Mouse (Mus musculus): Measurements from ENCODE around the gene Mcur1. TPM values are rescaled to one million over a fixed set of nuclear protein-coding genes. Genes with fewer than 3 reads are reported as not detected.
A peak's percentile ranks its signal among the peaks of the same experiment; 100 is the strongest.

Mcur1 gene
- polyA plus RNA-seq, 1 experiment from 2014 or later, result 8.2 TPM

DNA sequence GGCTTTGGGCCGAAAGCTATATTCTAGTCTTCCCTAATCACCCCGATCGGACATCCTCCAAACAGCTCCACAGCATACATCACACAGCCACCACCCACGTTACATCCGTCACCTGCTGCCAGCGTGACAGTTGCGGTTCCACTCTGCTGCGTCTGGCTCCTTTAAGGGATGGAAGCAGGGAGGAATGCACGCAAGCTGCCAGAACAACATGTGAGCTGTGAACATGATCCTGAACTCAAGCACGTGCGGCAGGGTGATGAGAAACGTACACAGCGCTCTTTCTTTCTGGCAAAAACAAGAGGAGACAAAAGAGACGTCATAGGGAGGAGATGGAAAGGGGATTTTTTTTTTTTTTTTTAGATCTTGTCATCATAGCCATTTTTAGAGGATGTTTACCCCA, 61.1 kb downstream of the Mcur1 start:
- H3K27ac ChIP-seq (replicated peaks), result no peak overlapping the region
- 71% methylated on average over 14 of the region's 14 CpGs for WGBS
- ATAC-seq (ENCODE audit: low read depth), result no peak
- H3K4me2 ChIP-seq, result no peak overlapping the region
- H3K4me1 ChIP-seq (replicated peaks), result peaks cover 11% of the 10 kb centered on the region
- H3K4me3 ChIP-seq, result no peak overlapping the region
- H3K36me3 ChIP-seq, result no peaks in the 10 kb centered on the region
- H3K9ac ChIP-seq, result no peak overlapping the region
- H3K27me3 ChIP-seq, result no peaks in the 10 kb centered on the region
- H3K9me3 ChIP-seq, result no peaks in the 10 kb centered on the region

DNA sequence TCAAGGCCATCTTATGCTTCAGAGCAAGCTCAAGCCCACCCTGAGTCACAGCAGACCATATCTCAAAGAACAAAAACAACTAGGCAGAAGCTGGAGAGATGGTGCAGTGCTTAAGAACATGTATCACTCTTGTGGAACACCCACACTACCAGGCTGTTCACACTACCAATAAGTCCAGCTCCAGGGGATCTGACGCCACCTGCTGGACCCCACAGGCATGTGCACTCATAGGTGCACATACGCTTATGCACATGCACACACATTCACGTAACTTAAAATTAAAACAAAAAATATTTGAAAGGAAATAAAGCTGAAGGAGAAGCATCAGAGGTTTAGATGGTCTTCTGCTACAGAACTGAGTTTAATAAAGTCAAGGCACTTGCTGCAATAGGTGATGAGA, 62.2 kb downstream of the Mcur1 start:
- ATAC-seq (ENCODE audit: low read depth), result no peak
- H3K27me3 ChIP-seq, result no peaks in the 10 kb centered on the region

DNA sequence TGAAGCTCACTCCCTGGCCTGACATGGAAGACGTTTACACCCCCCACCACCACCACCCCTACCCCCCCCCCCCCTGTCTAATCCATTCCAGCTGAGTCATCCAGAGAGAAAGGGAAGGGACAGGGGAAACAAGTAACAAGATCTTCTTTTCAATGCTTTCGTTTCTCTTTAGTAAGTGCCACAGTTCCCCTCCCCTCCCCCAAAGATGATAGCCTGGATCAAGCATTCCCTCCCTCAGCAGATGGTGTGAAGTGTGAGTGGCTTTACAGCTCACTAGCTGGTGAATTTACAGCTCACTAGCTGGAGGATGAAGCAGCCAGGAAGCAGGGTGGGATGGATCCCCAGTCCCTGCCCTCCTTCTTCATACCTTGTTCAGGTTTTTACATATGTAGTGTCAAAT, 63.3 kb downstream of the Mcur1 start:
- Histone ChIP-seq H3K9ac (no peak overlapping the region), H3K9me3 (no peaks in the 10 kb centered on the region), H3K27ac (replicated peaks) (no peak overlapping the region), H3K27me3 (no peaks in the 10 kb centered on the region), H3K4me1 (replicated peaks) (peaks cover 17% of the 10 kb centered on the region), H3K36me3 (no peaks in the 10 kb centered on the region), H3K4me2 (no peak overlapping the region), H3K4me3 (no peak overlapping the region)
- WGBS, result 20% methylated on average over 2 of the region's 2 CpGs
- ATAC-seq (ENCODE audit: low read depth), result no peak

More for the DNA sequence above, 62.2 kb downstream of the Mcur1 start:
- no peaks in the 10 kb centered on the region for H3K36me3 ChIP-seq
- no peak overlapping the region for H3K9ac ChIP-seq
- no peaks in the 10 kb centered on the region for H3K9me3 ChIP-seq
- WGBS, result 96% methylated on average over 3 of the region's 3 CpGs
- H3K4me3 ChIP-seq, result no peak overlapping the region
- H3K4me1 ChIP-seq (replicated peaks), result peaks cover 6% of the 10 kb centered on the region
- H3K4me2 ChIP-seq, result no peak overlapping the region
- no peak overlapping the region for H3K27ac ChIP-seq (replicated peaks)

DNA sequence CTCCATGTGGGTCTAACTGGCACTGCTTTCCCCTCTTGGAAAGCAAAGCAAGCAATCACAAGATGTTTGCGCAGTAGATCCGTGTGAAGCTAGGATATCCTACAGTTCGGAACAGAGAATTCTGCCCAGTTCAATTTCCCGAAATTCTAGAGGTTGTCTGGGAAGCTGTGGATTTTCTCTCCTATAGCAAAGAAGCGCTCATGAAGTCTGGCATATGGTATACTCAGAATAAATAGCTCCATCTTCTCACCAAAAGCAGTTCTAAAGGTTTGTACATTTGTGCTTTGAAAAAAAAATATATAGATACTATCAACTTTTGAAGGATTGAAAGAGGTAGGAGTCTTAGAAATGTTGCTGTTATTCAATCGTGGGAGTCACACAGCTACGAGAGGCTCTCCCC, 64.3 kb downstream of the Mcur1 start:
- Histone ChIP-seq H3K9ac (no peak overlapping the region), H3K4me1 (replicated peaks) (peaks cover 20% of the 10 kb centered on the region), H3K4me2 (no peak overlapping the region), H3K9me3 (no peaks in the 10 kb centered on the region), H3K27me3 (no peaks in the 10 kb centered on the region), H3K27ac (replicated peaks) (no peak overlapping the region), H3K36me3 (no peaks in the 10 kb centered on the region), H3K4me3 (no peak overlapping the region)
- WGBS, result 89% methylated on average over 7 of the region's 7 CpGs
- ATAC-seq (ENCODE audit: low read depth), result no peak

DNA sequence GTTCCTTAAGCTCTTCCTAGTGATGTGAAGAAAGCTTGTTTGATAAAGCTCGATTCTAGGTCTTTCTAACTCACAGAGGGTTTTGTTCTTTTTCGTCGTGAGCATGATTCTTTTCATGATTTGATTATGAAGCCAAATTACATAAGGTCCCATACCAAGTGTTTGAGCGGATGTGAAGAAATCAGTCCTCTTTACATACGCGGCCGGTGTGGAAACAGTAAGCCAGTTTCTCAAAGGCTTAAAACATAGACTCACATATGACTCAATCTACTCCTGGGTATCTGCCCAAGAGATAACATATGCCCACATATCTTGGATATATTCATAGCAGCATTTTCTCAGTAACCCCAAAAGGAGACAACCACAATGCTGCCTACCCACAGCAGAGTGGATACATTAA, 66.3 kb downstream of the Mcur1 start:
- 96% methylated on average over 7 of the region's 7 CpGs for WGBS
- no peaks in the 10 kb centered on the region for H3K9me3 ChIP-seq
- H3K4me3 ChIP-seq, result no peak overlapping the region
- H3K4me1 ChIP-seq (replicated peaks), result peaks cover 20% of the 10 kb centered on the region
- no peaks in the 10 kb centered on the region for H3K36me3 ChIP-seq
- no peak overlapping the region for H3K4me2 ChIP-seq
- H3K27ac ChIP-seq (replicated peaks), result no peak overlapping the region
- H3K27me3 ChIP-seq, result no peaks in the 10 kb centered on the region
- ATAC-seq (ENCODE audit: low read depth), result no peak
- no peak overlapping the region for H3K9ac ChIP-seq

DNA sequence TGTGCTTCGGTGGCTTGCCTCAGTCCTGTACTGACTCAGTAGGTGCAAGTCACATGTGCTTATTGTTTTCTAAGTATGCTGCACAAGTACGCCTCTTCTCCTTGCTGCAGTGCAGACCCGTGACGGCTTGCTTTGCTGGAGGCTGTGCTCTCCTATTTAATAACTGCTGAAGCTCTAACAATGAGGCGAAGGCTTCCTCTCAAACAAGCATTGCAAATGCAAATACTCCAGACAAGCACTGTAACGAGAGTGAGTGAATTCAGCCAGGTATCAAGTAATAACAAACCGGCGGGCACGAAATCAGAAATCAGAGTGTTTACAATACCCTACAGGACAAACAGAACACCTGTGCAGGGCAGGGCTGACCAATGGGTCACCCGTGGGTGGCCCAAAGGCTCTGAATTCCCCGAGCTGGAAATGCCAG, 66.9 kb downstream of the Mcur1 start:
- Histone ChIP-seq H3K9ac (no peak overlapping the region), H3K4me3 (no peak overlapping the region), H3K27me3 (no peaks in the 10 kb centered on the region), H3K36me3 (no peaks in the 10 kb centered on the region), H3K4me1 (replicated peaks) (peaks cover 20% of the 10 kb centered on the region), H3K27ac (replicated peaks) (peak overlapping the region; percentile 43; the same call in 1 of the 2 replicates), H3K9me3 (no peaks in the 10 kb centered on the region), H3K4me2 (no peak overlapping the region)
- ATAC-seq (ENCODE audit: low read depth), result peak; percentile 43; the same call in 1 of the 2 replicates
- WGBS, result 62% methylated on average over 11 of the region's 11 CpGs

Other genes starting within 250 kb of the Mcur1 start
- gene Sirt5, start 194.7 kb downstream of the Mcur1 start, polyA plus RNA-seq (2015; fragmentation: Nextera tagmentation; extraction: Ambion mirVana), result 30.6 and 33.4 TPM in 2 replicates
- gene Nol7, start 161.8 kb downstream of the Mcur1 start, polyA plus RNA-seq (2015; fragmentation: Nextera tagmentation; extraction: Ambion mirVana), result 159 and 170 TPM in 2 replicates
- 13.3 and 14.2 TPM in 2 replicates for gene Ranbp9, start 78.9 kb downstream of the Mcur1 start, polyA plus RNA-seq (2015; fragmentation: Nextera tagmentation; extraction: Ambion mirVana)
- 19.9 and 27.3 TPM in 2 replicates for gene Rnf182, start 55.5 kb upstream of the Mcur1 start, polyA plus RNA-seq (2015; fragmentation: Nextera tagmentation; extraction: Ambion mirVana)
- gene Cd83, start 224.6 kb upstream of the Mcur1 start, polyA plus RNA-seq (2015; fragmentation: Nextera tagmentation; extraction: Ambion mirVana), result 17.4 and 18.8 TPM in 2 replicates

Measured in neural tube, embryonic 13.5 days (tissue).